Mouse (Mus musculus) retina, postnatal 1 day (tissue): ENCODE results near the gene Lsm4.

Experiments used
- DNase-seq: peaks from one replicate; pipeline ENCODE4 v3.0.0-alpha.2; 2012

Lsm4 gene

DNA sequence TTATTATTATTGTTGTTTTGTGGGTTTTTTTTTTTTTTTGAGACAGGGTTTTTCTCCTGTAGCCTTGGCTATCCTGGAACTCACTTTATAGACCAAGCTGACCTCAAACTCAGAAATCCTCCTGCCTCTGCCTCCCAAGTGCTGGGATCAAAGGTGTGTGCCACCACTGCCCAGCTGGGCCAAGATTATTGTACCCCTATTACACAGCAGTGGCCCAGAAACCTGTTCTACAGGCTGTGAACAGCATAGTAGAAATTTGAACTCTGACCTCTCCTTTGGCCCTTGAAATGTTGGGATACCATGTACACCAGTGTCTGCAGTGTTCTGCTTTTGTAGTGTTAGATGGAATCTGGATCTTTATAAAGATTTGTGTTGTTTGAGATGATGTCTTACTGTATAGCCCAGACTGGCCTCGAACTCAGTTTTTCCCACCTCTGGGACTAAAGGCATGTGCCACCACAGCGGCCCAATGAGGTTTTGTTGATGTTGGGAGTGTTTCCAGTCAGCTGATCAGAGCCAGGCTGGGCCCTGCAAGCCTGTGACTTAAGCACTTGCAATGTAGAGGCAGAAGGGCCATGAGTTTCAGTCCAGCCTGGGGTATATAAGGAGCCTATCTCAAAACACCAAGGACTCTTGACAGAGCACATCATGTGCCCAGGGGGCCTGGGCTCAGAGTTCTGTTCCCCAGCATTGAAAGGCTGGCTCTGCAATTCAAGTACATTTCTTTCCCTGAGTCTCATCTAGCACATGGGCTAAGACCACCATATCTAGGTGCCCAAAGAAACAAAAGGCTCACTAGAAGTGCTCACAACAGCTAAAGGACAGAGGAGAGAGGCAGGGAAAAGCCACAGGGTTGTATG is 29.2 kb downstream of the Lsm4 start:
- peak; percentile 18 for DNase-seq

DNA sequence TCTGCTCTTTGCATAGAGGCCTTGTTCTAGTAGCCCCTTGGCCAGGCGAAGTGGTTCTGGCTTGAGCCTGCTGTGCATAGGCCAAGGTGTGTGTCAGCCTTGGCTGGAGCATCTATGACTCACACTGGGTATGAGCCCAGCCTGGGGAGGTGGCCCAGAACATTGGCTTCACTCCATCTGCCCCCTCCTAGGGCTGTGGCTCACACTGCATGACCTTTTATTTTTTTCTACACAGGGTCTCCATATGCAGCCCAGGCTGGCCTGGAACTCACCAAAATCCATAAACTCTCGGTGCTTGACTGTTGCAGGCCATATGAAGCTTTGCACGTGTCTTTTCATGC is 29.8 kb downstream of the Lsm4 start:
- no peak for DNase-seq

DNA sequence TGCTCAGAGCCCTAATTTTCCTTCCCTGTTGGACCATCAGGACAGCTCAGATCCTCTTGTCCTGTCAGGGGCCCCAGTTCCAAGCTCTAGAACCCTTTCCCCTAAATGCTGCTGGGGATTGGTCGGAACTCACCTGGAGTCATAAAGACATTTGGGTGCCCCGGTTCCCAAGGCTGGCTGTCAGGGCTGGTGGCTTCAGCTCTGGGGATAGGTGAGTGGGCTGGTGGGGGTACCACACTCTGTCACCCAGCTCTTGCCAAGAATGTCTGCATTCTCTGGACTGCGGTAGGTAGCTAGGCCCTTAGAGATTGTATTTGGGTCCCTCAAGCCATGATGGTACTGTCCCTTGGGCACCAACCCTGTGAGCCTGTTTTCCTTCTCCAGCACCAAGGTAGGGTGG is 30.2 kb downstream of the Lsm4 start, which contains the start of gene Iqcn:
Gene Iqcn, plus strand, starts transcription at position 171 of the 400 bp plus-strand sequence.
- no peak for DNase-seq

DNA sequence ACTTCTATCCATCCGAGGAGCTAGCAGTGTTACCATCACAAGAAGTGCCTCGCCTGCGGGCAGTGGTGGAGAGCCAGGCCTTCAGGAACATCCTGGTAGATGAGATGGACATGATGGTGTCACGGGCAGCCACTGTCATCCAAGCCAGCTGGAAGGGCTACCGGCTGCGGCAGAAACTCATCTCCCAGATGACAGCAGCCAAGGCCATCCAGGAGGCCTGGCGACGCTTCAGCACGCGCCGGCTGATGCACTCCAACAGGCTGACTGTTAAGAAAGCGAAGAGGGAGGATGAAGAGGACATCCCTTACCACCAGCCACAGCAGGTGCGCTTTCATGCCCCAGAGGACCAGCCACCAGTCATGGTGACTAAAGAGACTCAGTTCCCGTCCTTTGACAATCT is 35.2 kb downstream of the Lsm4 start:
- DNase-seq: no peak

DNA sequence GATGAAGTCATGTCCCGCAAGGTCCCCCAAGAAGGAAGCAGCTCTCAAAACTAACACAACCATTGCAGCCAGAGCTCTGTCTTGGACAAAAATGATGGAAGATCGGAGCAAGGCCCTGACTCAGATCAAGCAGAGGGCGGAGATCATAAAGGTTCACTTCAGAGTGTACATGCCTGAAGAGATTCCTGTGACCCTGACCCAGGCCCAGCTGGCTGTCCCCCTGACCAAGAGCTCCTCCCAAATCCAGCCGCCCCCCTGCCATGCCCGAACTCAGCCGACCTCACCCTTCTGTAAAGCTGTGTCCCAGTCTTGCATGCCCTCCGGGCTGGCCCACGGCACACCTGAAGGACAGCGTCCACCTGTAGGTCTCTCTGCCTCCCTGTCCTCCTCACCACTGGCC is 36.7 kb downstream of the Lsm4 start:
- DNase-seq: no peak

DNA sequence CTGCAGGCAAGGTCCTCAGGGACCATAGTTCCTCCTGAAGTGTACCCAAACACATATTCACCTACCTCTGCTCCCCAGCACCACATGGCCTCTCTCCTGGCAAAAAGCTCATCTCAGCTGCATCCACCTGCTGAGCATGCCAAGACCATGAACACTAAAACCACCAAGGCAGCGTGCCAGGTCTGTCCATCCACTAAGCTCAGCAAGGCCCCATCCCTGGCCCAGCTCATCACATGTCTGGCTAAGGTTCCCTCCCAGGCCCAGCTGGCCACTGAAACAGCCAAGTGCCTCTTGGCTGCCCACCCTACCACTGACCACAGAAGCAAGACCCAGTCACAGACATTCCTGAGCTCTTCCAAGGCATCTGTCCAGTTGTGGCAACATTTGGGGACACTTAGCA is 37.2 kb downstream of the Lsm4 start:
- no peak for DNase-seq

DNA sequence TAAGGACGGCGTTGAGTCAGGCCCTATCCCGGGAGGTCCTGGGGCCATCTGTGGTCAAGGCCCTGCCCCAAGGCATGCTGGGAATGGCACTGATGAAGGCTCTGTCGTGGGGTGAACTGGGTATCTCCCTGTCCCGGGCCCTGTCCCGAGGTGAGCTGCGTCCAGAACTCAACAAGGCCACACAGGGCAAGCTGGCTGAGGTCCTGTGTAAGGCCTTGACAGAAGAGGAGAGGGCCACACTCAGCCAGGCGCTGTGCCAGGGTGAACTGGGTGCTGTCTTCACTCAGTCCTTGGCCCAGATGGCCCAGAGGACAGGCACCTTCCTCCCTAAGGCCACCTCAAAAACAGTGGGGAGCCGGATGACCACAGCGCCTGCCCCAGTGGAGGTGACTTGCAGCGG is 38.0 kb downstream of the Lsm4 start:
- DNase-seq: no peak

DNA sequence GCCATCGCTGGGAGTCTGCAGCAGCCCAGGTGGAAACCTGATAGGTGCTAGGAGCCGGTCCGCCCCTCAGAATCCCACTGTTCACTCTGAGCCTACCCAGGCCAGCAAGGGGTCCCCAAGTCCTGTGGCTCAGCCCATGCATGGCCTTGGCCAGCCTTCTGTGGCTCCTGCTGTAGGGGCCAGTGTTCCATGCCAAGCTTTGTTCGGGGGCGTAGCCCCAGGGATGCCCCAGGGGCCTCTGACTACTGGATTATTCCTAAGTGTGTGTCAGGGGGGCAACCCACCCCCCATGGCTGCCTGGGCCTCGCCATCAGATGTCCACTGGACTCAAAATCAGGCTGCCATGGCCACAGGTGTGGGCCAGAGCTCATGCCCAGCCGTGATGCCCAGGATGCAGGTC is 40.9 kb downstream of the Lsm4 start:
- DNase-seq: no peak

DNA sequence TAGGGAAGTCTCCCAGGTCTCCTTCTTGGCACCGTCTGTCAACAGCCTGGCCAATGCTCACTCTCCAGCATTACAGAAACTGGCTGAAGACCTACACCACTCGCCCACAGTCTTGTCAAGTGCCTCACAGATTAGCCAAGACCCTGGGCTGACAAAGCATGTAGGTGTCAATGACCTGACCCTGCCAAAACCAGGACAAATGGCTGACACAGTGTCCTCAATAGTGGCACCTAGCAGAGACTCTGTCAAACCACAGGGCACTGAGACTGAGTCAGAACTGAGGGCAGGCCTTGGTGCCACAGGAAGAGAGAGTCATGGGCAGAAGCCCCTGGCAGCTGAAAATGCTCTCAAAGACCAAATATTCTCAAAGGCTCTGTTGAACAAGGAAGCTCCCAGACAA is 42.0 kb downstream of the Lsm4 start:
- no peak for DNase-seq

DNA sequence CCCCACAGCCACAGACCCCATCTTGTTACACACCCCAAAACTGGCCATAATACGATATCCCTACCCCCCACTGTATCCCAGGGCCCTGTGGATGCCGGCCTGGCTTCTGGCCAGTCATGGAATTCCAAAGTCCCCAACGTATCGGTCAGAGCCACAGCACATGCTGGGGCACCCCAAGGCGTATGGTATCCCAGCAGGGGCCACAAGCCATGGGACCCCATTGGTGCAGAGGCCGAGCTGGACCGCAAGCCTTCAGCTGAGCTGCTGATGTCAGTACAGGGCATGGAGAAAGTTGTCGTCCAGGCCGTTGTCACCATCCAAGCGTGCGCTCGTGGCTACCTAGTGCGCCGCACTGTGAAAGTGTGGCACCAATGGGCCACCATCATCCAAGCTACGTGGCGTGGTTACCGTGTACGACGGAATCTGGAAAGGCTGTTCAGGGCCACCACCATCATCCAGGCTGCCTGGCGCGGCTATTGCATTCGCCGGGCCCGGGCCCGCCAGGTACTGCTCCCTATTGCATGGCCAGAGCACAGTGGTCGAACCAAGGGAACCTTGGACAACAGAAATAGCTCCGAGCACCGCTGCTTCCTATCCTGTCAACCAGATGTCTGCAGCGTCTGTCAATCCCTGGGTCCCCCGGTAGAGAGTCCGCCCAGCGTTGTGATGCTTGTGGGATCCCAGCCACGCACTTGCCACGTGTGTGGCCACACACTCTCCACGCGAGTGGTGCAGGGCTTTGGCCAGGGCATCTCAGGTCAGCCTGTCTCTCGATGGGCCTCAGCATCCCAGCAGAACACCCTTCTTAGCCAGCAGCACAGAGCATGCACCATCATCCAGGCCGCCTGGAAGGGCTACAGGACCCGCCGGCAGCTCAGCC is 43.7 kb downstream of the Lsm4 start:
- no peak for DNase-seq

DNA sequence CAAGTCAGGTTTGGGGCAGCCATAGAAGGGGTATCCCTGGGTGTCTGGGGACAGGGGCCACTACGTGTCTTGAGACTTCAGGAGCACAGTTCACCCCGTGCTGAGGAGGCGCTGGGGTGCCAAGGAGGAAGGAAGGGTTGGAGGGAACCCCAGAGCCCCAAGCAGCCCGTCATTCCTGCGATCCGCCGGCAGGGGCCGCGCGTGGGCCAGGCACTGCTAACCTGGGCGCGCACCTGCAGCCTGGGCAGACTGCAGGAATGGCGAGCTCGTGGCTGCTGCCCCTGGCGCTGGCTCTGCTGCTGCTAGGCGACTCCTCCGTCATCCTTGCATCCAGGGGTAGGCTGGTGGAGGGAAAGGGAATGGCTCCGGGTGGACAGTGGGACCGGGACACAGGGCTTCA is 45.2 kb downstream of the Lsm4 start, which contains the start of gene Gm3336:
Gene Gm3336, plus strand, starts transcription at position 247 of the 400 bp plus-strand sequence.
- DNase-seq: peak; percentile 55

DNA sequence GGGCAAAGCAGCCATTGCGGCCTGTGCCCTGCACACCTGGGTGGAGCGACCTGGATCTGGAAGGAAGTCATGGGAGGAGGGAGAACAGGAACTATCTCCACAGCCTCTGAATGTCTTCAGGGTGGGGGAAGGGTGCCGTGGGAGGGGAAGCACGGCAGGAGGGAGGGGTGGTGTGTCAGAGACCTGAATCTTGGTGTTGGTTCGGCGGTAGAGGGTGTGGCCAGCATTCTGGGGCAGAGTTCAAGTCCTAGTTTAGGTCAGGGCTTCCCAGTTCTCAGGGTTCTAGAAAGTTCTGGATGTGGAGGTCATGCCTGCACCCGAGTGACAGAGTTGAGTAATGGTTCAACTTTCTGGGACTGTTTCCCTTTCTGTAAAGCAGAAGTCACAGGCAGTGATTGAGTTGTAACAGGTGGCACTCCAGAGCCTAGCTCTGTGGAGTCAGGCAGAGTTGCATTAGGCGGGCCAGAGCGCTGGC is 46.8 kb downstream of the Lsm4 start:
- no peak for DNase-seq

DNA sequence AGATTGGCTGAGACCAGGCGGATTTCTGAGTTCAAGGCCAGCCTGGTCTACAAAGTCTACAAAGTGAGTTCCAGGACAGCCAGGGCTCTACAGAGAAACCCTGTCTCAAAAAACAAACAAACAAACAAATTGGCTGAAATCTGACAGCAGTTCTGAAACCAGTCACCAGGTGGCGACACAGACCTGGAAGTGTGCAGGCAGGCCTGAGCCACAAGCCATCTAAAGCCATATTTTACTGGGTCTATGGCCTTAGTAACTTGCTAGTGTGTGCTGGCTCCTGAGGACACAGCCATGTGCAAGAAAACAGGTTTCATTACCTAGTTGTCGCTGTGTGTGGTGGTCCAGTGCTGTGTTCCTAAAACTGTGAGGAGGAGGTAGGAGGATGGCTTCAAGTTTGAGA is 47.7 kb downstream of the Lsm4 start:
- peak; percentile 84 for DNase-seq

DNA sequence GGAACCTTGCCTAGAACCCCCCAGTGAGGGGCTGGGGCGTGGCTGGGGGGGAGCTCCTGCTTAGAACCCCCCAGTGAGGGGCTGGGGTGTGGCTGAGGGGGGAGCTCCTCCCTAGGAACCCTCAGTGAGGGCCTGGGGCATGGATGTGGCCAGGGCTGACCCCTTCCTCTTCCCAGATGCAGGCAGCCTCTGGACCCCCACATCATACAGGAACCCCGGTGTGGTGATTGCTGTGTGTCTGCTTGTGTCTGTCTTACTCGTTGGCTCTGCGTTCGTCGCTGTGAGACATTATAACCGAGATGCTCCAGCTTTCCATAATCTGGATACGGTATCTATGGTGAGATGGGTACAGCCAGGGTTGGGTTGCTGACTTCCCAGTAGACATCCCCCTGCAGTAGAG is 48.6 kb downstream of the Lsm4 start:
- no peak for DNase-seq

DNA sequence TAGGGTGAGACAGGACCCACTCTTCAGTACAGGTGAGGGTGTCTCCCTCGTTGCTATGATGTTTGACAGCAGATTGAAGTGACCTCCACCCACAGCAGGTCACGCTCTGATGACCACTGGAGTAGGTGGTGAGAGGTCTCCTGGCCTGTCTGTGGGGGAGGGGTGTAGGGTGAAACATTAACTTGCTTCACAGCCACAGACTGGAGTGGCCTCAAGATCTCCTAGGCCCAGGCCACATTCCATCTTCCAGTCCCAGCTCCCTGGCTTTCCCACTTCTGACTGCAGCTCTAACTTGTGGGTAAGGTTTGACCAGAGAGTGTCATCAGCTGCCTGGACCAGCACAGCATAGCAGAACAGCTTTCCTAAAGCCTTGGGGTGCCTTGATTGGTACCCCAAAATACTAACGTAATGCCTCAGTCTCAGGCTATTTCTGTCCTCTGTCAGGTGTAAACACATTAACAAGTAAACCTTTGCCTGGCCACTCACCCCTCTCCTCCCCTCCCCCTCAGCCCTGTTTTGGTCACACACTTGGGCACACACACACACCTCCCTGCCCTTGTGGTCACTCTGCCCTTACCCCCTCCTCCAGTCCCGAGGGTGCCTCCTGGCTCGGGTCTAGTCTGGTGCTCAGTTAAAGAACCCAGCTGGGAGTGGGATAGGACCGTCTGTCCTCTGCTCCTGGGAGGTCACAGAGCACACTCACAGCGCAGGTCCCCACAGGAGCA is 50.6 kb downstream of the Lsm4 start, which contains the start of gene Pde4c:
Gene Pde4c, plus strand, starts transcription at position 235 of the 725 bp plus-strand sequence.
- no peak for DNase-seq

DNA sequence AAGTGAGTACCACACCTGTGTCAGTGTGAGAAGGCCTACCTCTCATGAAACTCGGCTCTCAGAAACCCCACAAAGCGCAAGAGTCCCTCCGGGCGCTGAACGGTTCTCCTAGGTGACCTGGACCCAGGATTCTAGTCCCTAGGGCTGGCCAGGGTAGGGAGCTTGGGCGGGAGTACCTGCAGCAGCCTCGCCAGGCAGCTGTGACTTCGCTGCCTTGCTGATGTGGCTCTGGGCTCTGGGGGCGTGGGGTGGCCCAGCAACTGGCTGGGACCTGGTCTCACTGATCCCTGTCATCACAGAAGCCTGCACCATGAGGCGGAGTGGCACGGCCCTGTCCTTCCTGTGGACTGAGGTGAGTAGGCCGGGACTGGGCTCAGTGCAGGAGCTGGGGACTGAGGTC is 51.2 kb downstream of the Lsm4 start:
- no peak for DNase-seq

DNA sequence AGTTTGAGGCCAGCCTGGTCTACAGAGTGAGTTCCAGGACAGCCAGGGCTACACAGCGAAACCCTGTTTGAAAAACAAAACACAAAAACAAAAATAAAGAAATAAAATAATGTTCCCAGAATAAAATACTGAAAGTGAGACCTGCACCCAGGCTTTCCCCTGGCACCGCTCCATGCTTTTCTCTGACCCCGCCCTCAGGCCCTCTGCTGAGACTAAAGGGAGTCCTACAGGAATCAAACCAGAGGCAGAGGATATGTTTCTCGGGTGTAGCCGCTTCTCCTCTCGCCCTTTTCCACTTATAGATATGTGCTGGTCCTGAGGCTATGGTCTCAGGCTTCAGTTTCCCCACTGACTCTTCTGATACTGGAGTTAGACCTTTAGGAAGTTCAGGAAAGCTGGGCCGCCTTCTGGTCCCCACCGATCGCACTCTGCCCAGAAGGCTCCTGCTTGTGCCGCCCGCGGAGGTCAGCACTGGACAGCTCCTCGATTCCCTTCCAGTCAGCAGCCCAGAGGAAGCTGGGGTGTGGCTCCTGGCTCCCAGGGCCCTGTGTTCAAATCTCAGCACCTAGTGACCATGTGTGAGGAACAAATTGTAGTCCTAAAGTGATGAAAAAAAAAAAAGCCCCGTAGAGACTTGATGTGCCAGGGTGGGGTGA is 52.9 kb downstream of the Lsm4 start:
- no peak for DNase-seq

DNA sequence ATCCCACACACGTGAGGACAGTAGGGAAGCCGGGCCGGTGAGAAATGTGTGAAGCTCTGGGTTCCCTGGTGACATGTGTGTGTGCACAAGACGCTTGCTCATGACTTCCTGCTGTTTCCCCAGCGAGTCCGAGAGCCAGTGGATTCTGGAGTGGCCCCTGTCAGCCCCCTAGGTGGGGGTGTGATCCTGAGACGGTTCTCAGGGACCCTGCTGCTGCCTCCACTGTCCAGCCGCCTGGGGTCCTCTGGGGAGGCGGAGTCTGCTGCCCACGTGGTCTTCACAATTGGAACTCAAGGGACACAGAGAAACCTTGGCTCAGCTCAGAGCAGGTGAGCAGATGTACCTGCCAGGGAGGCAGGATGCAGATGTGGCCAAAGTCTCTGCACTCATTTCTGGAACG is 53.7 kb downstream of the Lsm4 start:
- DNase-seq: no peak
